Mouse (Mus musculus): Measurements from ENCODE around the gene Dapk2. TPM values are rescaled to one million over a fixed set of nuclear protein-coding genes. Genes with fewer than 3 reads are reported as not detected.

Dapk2 gene
- polyA plus RNA-seq, 1 experiment from 2014 or later = 6.3 TPM

GRCm38 (mm10) chr9:66153594-66153993 lies 4.4 kb upstream of the Dapk2 start:
- Histone ChIP-seq H3K27ac (replicated peaks) (no peak overlapping the region), H3K27me3 (ENCODE audit: low read depth, poor library complexity, severe bottlenecking) (peaks cover 43% of the 10 kb centered on the region), H3K9me3 (replicated peaks) (no peaks in the 10 kb centered on the region), H3K36me3 (no peaks in the 10 kb centered on the region), H3K4me1 (peaks cover 19% of the 10 kb centered on the region), H3K4me3 (no peak overlapping the region)
- no peak for DNase-seq (ENCODE audit: low spot score)
- WGBS = 92% methylated on average over 6 of the region's 6 CpGs

GRCm38 (mm10) chr9:66154013-66154412 lies 4.0 kb upstream of the Dapk2 start:
- Histone ChIP-seq H3K4me3 (no peak overlapping the region), H3K36me3 (no peaks in the 10 kb centered on the region), H3K27me3 (ENCODE audit: low read depth, poor library complexity, severe bottlenecking) (peaks cover 47% of the 10 kb centered on the region), H3K9me3 (replicated peaks) (no peaks in the 10 kb centered on the region), H3K27ac (replicated peaks) (no peak overlapping the region), H3K4me1 (peaks cover 20% of the 10 kb centered on the region)
- WGBS = 91% methylated on average over 9 of the region's 9 CpGs
- no peak for DNase-seq (ENCODE audit: low spot score)

DNA sequence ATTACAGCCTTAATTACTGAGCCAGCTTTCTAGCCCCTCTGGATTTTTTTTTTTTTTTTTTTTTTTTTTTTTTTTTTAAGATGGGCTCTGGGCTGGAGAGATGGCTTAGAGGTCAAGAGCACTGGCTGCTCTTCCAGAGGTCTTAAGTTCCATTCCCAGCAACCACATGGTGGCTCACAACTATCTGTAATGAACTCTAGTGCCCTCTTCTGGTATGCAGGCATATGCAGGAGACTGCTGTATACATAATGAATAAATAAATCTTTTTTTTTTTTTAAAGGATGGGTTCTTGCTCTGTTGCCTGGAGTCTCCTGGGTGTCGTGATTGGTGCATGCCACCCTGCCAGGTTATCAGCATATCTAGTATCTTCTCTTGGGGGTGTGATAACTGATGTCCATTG lies 2.5 kb upstream of the Dapk2 start:
- DNase-seq (ENCODE audit: low spot score) = no peak
- H3K27ac ChIP-seq (replicated peaks) = no peak overlapping the region
- H3K9me3 ChIP-seq (replicated peaks) = no peaks in the 10 kb centered on the region
- 83% methylated on average over 1 of the region's 1 CpGs for WGBS
- H3K36me3 ChIP-seq = no peaks in the 10 kb centered on the region
- H3K4me1 ChIP-seq = peaks cover 20% of the 10 kb centered on the region
- H3K4me3 ChIP-seq = no peak overlapping the region
- peaks cover 56% of the 10 kb centered on the region for H3K27me3 ChIP-seq (ENCODE audit: low read depth, poor library complexity, severe bottlenecking)

DNA sequence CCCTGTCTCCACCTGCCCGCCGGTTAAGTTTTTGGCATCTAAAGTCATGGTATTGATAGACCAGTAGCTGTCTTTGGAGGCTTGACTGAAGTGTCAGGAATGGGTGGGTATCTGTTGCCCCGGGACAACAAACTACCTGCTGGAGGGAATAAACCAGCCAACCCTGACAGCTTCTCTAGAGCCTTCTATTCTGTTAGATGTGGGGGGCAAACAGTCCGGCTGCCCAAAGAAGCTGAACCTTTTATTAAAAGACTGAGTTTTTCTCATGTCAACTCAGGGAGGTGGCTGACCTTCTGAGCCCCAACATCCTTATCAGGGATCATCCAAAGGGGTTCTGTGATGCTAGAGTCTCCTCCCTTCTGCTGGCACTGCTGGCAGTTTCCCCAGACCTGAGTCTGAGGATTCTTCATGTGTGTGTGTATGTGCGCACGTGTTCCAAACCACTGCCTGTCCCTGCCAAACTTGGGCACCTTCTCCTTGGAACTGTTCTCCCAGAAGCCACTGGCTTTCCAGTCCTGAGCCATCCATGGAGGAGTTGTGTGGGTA lies 935 bp downstream of the Dapk2 start:
- no peaks in the 10 kb centered on the region; the same call in 1 of the 2 replicates for H3K9me3 ChIP-seq (replicated peaks)
- peak overlapping the region; percentile 56; the same call in 1 of the 2 replicates for H3K4me3 ChIP-seq
- no peaks in the 10 kb centered on the region for H3K36me3 ChIP-seq
- H3K27ac ChIP-seq (replicated peaks) = no peak overlapping the region
- peaks cover 41% of the 10 kb centered on the region for H3K27me3 ChIP-seq (ENCODE audit: low read depth, poor library complexity, severe bottlenecking)
- 83% methylated on average over 6 of the region's 6 CpGs for WGBS
- peaks cover 11% of the 10 kb centered on the region for H3K4me1 ChIP-seq
- DNase-seq (ENCODE audit: low spot score) = no peak

DNA sequence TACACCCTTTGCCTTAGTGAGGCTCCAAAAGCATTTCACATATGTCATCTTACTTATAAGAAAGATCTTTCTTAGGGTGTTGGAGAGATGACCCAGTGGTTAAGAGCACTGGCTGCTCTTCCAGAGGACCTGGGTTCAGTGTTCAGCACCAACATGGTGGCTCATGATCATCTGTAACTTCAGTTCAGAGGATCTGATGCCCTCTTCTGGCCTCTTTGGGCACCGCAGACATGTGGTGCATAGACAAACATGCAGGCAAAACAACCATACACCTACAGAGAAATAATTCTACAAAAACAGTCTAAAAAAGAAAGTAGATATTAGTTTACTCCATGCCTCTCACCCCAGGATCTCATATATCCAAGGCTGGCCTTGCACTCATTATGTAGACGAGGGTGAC lies 2.1 kb downstream of the Dapk2 start:
- H3K4me3 ChIP-seq = no peak overlapping the region
- no peak for DNase-seq (ENCODE audit: low spot score)
- no peaks in the 10 kb centered on the region for H3K36me3 ChIP-seq
- no peak overlapping the region for H3K27ac ChIP-seq (replicated peaks)
- H3K27me3 ChIP-seq (ENCODE audit: low read depth, poor library complexity, severe bottlenecking) = peaks cover 41% of the 10 kb centered on the region
- H3K9me3 ChIP-seq (replicated peaks) = no peaks in the 10 kb centered on the region; the same call in 1 of the 2 replicates
- 99% methylated on average over 2 of the region's 2 CpGs for WGBS
- peaks cover 14% of the 10 kb centered on the region for H3K4me1 ChIP-seq

DNA sequence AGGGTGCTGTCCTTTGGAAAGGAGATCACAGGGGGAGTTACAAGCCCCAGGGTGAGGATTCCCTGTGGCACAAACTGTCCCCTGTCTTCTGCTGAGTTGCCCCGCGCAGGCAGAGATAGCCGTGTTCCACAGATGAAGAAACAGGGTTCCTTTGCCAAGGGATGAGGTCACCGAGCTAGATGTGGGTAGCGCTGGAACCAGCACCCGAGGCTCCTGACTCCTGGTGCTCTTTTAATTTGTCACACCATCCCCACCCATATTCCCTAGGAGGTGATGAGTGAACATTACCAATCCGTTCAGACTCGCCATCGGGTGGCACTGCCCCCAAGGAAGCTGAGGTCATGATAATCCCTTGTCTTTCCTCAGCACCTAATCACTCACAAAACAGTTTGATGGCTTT lies 5.0 kb downstream of the Dapk2 start:
- Histone ChIP-seq H3K36me3 (no peaks in the 10 kb centered on the region), H3K4me3 (no peak overlapping the region), H3K9me3 (replicated peaks) (no peaks in the 10 kb centered on the region; the same call in 1 of the 2 replicates), H3K27ac (replicated peaks) (no peak overlapping the region), H3K4me1 (peaks cover 39% of the 10 kb centered on the region), H3K27me3 (ENCODE audit: low read depth, poor library complexity, severe bottlenecking) (peaks cover 19% of the 10 kb centered on the region)
- 88% methylated on average over 9 of the region's 9 CpGs for WGBS
- DNase-seq (ENCODE audit: low spot score) = no peak

DNA sequence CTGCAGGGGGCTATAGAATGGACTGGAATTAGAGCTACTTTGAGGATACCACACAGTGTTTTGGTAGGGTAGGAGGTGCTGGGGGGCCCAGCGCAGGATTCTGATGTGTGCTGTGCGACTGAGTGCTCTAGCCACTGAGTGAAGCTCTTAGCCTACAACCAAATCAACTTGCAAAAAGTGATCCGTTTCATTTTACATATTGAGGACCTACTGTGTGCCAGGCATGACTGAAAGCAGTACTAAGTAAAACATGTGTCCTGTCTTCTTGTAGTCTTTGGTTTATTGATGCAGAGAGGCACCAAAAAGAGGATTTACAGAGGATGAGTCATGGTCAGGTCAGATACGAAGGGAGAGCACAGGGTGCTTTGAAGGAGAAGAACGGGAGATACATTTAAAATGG lies 9.2 kb downstream of the Dapk2 start:
- no peak for DNase-seq (ENCODE audit: low spot score)
- H3K4me1 ChIP-seq = peaks cover 73% of the 10 kb centered on the region
- H3K36me3 ChIP-seq = no peaks in the 10 kb centered on the region
- H3K27me3 ChIP-seq (ENCODE audit: low read depth, poor library complexity, severe bottlenecking) = no peaks in the 10 kb centered on the region
- 84% methylated on average over 5 of the region's 5 CpGs for WGBS
- H3K4me3 ChIP-seq = no peak overlapping the region
- no peaks in the 10 kb centered on the region; the same call in 1 of the 2 replicates for H3K9me3 ChIP-seq (replicated peaks)
- peak overlapping the region; percentile 80 for H3K27ac ChIP-seq (replicated peaks)

- peak; percentile 38 for DNase-seq (ENCODE audit: low spot score)
Observed at GRCm38 (mm10) chr9:66168233-66168632, 10.2 kb downstream of the Dapk2 start.

GRCm38 (mm10) chr9:66170506-66170905 lies 12.5 kb downstream of the Dapk2 start:
- H3K27me3 ChIP-seq (ENCODE audit: low read depth, poor library complexity, severe bottlenecking) = no peaks in the 10 kb centered on the region
- no peaks in the 10 kb centered on the region for H3K9me3 ChIP-seq (replicated peaks)
- peaks cover 72% of the 10 kb centered on the region for H3K4me1 ChIP-seq
- 9% methylated on average over 5 of the region's 5 CpGs for WGBS
- peak overlapping the region; percentile 80 for H3K27ac ChIP-seq (replicated peaks)
- H3K36me3 ChIP-seq = no peaks in the 10 kb centered on the region
- peak; percentile 64 for DNase-seq (ENCODE audit: low spot score)
- H3K4me3 ChIP-seq = no peak overlapping the region

More at GRCm38 (mm10) chr9:66168233-66168632, 10.2 kb downstream of the Dapk2 start:
- peak overlapping the region; percentile 80 for H3K27ac ChIP-seq (replicated peaks)
- H3K4me3 ChIP-seq = no peak overlapping the region
- 6% methylated on average over 1 of the region's 1 CpGs for WGBS
- peaks cover 78% of the 10 kb centered on the region for H3K4me1 ChIP-seq
- H3K36me3 ChIP-seq = no peaks in the 10 kb centered on the region
- H3K9me3 ChIP-seq (replicated peaks) = no peaks in the 10 kb centered on the region; the same call in 1 of the 2 replicates
- H3K27me3 ChIP-seq (ENCODE audit: low read depth, poor library complexity, severe bottlenecking) = no peaks in the 10 kb centered on the region

GRCm38 (mm10) chr9:66171275-66171921 lies 13.4 kb downstream of the Dapk2 start:
- no peak for DNase-seq (ENCODE audit: low spot score)
- peak overlapping the region; percentile 80 for H3K27ac ChIP-seq (replicated peaks)
- WGBS = 59% methylated on average over 12 of the region's 12 CpGs

GRCm38 (mm10) chr9:66173316-66173855 lies 15.4 kb downstream of the Dapk2 start:
- Histone ChIP-seq H3K4me1 (peaks cover 50% of the 10 kb centered on the region), H3K27me3 (ENCODE audit: low read depth, poor library complexity, severe bottlenecking) (no peaks in the 10 kb centered on the region), H3K36me3 (no peaks in the 10 kb centered on the region), H3K4me3 (no peak overlapping the region), H3K9me3 (replicated peaks) (no peaks in the 10 kb centered on the region), H3K27ac (replicated peaks) (peak overlapping the region; percentile 25; the same call in 1 of the 2 replicates)
- DNase-seq (ENCODE audit: low spot score) = no peak
- 94% methylated on average over 5 of the region's 5 CpGs for WGBS

More at GRCm38 (mm10) chr9:66171275-66171921, 13.4 kb downstream of the Dapk2 start:
- Histone ChIP-seq H3K4me3 (no peak overlapping the region), H3K36me3 (no peaks in the 10 kb centered on the region), H3K4me1 (peaks cover 63% of the 10 kb centered on the region), H3K27me3 (ENCODE audit: low read depth, poor library complexity, severe bottlenecking) (no peaks in the 10 kb centered on the region), H3K9me3 (replicated peaks) (no peaks in the 10 kb centered on the region)

GRCm38 (mm10) chr9:66174985-66175384 lies 17.0 kb downstream of the Dapk2 start:
- no peak for DNase-seq (ENCODE audit: low spot score)
- no peaks in the 10 kb centered on the region for H3K9me3 ChIP-seq (replicated peaks)
- H3K4me1 ChIP-seq = peaks cover 38% of the 10 kb centered on the region
- WGBS = 91% methylated on average over 3 of the region's 3 CpGs
- H3K27ac ChIP-seq (replicated peaks) = no peak overlapping the region
- no peak overlapping the region for H3K4me3 ChIP-seq
- H3K36me3 ChIP-seq = no peaks in the 10 kb centered on the region
- no peaks in the 10 kb centered on the region for H3K27me3 ChIP-seq (ENCODE audit: low read depth, poor library complexity, severe bottlenecking)

DNA sequence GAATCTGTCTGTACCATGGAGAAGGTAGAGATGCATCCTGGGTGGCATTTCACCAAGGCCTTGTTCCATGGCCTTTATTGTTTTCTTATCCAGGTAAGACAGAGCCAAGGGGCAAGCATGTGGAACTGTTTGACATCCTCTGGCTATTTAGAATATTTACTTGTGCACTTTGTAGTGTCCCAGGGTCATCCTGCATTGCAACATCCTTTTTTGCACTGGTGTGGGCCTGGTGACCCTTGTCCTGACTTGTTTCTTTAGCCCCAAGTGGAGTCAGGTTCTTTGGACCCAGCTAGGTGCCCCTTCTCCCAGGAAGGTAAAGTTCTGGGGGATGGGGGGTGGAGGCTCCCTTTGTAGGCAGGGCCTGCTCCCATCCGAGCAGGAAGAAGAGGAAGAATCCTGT lies 20.0 kb downstream of the Dapk2 start:
- no peaks in the 10 kb centered on the region for H3K27me3 ChIP-seq (ENCODE audit: low read depth, poor library complexity, severe bottlenecking)
- WGBS = 7% methylated on average over 1 of the region's 1 CpGs
- H3K4me3 ChIP-seq = no peak overlapping the region
- H3K9me3 ChIP-seq (replicated peaks) = no peaks in the 10 kb centered on the region
- H3K4me1 ChIP-seq = peaks cover 21% of the 10 kb centered on the region
- DNase-seq (ENCODE audit: low spot score) = no peak
- peak overlapping the region; percentile 6; the same call in 1 of the 2 replicates for H3K27ac ChIP-seq (replicated peaks)
- no peaks in the 10 kb centered on the region for H3K36me3 ChIP-seq
